Mouse (Mus musculus) lung, adult 2 months (tissue): ENCODE results near the gene Pax6.

Source experiments
- CTCF ChIP-seq: fragments of 200-500 bp; IDR thresholded peaks from 2 replicates; pipeline ENCODE4 v1.5.1; 2011; ENCODE audit warnings: mild to moderate bottlenecking, low read length, control low read depth; ENCODE audit not compliant: insufficient read depth
- POLR2A ChIP-seq: fragments of 200-500 bp; IDR thresholded peaks from 2 replicates; pipeline ENCODE4 v1.6.1; 2011; ENCODE audit warnings: low read depth, mild to moderate bottlenecking, control low read depth, low read length, borderline replicate concordance; ENCODE audit errors: extremely low read depth

- TF ChIP-seq POLR2A (no peak), CTCF (no peak)
Measured at GRCm38 (mm10) chr2:105688011-105688410, 19.3 kb downstream of the Pax6 start.
